Mouse (Mus musculus) testis, adult 2 months (tissue): ENCODE results near the gene Prr12.
A peak's percentile ranks its signal among the peaks of the same experiment; 100 is the strongest.

Experiments used
- CTCF ChIP-seq: fragments of 200-500 bp; IDR thresholded peaks from 2 replicates; pipeline ENCODE4 v1.5.1; 2012; ENCODE audit warnings: low read depth, mild to moderate bottlenecking, inconsistent platforms, low read length, moderate library complexity; ENCODE audit not compliant: control insufficient read depth, insufficient read depth, insufficient replicate concordance
- POLR2A ChIP-seq: fragments of 200-500 bp; IDR thresholded peaks from 2 replicates; pipeline ENCODE4 v1.6.1; 2012; ENCODE audit warnings: low read depth, mild to moderate bottlenecking, inconsistent platforms, low read length, moderate library complexity; ENCODE audit not compliant: control insufficient read depth

DNA sequence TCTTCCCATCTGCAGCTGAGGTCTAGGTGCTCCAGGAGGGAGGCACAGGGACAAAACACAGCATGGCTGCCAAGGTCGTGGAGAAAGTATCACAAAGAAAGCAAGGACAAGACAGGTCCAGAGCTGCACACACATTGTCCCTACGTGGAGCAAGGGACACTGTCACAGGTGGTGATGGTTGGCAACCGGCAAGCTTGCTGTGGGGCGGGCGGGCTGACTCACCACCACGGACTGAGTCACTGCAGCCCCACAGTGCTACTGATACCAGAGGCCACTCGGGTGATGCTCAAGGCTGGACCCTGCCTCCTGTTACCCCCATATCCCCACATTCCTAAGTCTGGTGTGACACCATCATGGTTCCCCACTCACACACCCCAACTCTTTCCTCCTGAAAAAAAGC is 50.2 kb downstream of the Prr12 start:
- TF ChIP-seq CTCF (no peak), POLR2A (peak; percentile 4; the same call in 1 of the 2 replicates)
